Mouse (Mus musculus) brain, embryonic 14.5 days (tissue): Measurements from ENCODE around the gene Erich3.

Experiments
- CTCF ChIP-seq: fragments of 200-500 bp; IDR thresholded peaks from 2 replicates; pipeline ENCODE4 v1.5.1; 2012; ENCODE audit warnings: inconsistent platforms, mild to moderate bottlenecking, moderate library complexity, borderline replicate concordance; ENCODE audit not compliant: insufficient read depth, insufficient read length; ENCODE audit errors: extremely low read depth
- POLR2A ChIP-seq: fragments of 200-500 bp; IDR thresholded peaks from 2 replicates; pipeline ENCODE4 v1.6.1; 2012; ENCODE audit warnings: mild to moderate bottlenecking, inconsistent platforms, borderline replicate concordance; ENCODE audit not compliant: poor library complexity, insufficient read depth, insufficient read length, severe bottlenecking; ENCODE audit errors: extremely low read depth

- TF ChIP-seq CTCF, result no peak
- no peak for TF ChIP-seq POLR2A
Observed at GRCm38 (mm10) chr3:154698907-154699306, 35.2 kb downstream of the Erich3 start.
